Mouse (Mus musculus) cerebellum, adult 2 months (tissue): ENCODE measurements around the gene Myrfl. TPM values are rescaled to one million over a fixed set of nuclear protein-coding genes. Genes with fewer than 3 reads are reported as not detected.

Source experiments
- DNase-seq, 2 experiments: peaks; one replicate each; pipeline ENCODE4 v3.0.0; 2021
- H3K27ac ChIP-seq: fragments of 200-500 bp; 2 replicates; pipeline ENCODE4 v1.5.1; 2012; ENCODE audit warnings: low read length, control low read depth, inconsistent platforms; ENCODE audit not compliant: insufficient read depth
- H3K27me3 ChIP-seq: fragments of 200-500 bp; 2 replicates; pipeline ENCODE4 v1.6.1; 2012; ENCODE audit warnings: inconsistent platforms, mild to moderate bottlenecking, low read length, moderate library complexity; ENCODE audit not compliant: control insufficient read depth, insufficient read depth
- H3K4me1 ChIP-seq: fragments of 200-500 bp; 2 replicates; pipeline ENCODE4 v1.6.1; 2011; ENCODE audit warnings: low read length; ENCODE audit not compliant: control insufficient read depth, insufficient read depth
- H3K4me3 ChIP-seq: fragments of 200-500 bp; replicated peaks from 2 replicates; pipeline ENCODE3; 2011; ENCODE audit warnings: mild to moderate bottlenecking, low read depth, low read length, control low read depth; ENCODE audit not compliant: insufficient read depth
- CTCF ChIP-seq: fragments of 200-500 bp; IDR thresholded peaks from 2 replicates; pipeline ENCODE4 v1.5.1; 2011; ENCODE audit warnings: low read depth, mild to moderate bottlenecking, control low read depth, low read length, moderate library complexity, borderline replicate concordance; ENCODE audit not compliant: insufficient read depth
- POLR2A ChIP-seq: fragments of 200-500 bp; IDR thresholded peaks from 2 replicates; pipeline ENCODE4 v1.6.1; 2011; ENCODE audit warnings: low read length, control low read depth, borderline replicate concordance; ENCODE audit not compliant: insufficient read depth
- WGBS: fragments of 180-500 bp; shearing (Covaris S2); methylation state at CpG from one replicate; pipeline ENCODE4 v1.1.7; 2018; 5-methylcytosine and 5-hydroxymethylcytosine counted together
- polyA plus RNA-seq: library from polyadenylated mRNA; depleted of rRNA; stranded (reverse); fragments of >200 nt; gene quantifications from 2 replicates; pipeline ENCODE4 v1.2.3, GENCODE M21; 2012

Gene Myrfl
- polyA plus RNA-seq, 1 experiment: 0.10 TPM

DNA sequence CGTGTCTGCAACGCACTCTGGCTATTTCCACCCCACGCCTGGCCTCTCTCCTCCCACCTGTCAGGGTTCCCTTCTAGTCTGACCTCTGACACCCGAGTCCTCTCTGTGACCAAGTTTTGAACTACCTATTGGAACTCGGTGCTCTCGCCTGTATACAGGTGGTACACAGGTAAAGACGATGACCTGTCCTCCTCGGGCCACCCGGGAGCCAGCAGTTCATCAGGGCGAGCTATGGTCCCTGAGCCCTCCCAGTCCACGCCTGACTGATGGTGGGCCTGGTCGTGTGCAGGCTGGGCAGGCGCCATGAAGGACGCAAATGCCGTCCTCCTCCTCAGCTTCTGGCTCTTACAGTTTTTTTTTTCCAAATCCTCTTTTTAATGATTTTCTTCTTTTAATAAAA is 24.7 kb upstream of the Myrfl start:
- H3K4me1 ChIP-seq: no peaks in the 10 kb centered on the region
- TF ChIP-seq CTCF: no peak
- TF ChIP-seq POLR2A: no peak
- WGBS: 90% methylated on average over 15 of the region's 15 CpGs
- H3K27me3 ChIP-seq: no peaks in the 10 kb centered on the region
- no peak for DNase-seq
- no peak overlapping the region for H3K27ac ChIP-seq
- no peak overlapping the region for H3K4me3 ChIP-seq

DNA sequence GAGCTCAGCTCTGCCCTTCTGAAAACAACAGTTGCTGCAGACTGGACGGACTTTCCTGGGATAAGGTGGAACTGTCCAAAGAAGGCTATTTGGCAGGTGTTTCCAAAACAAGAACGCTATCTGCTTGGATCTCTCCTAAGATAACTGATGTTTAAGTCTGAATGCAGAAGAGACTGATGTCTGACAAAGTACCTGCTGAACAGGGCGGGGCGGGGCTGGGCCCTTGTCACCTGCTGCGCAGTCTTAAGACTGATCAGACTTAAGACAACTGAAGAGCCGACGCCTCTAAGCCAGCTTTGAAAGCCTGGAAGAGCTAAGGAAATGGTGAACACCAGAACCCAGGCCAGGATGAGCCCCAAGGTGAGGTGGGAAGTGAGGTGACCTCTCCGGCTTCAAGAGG is 23.9 kb upstream of the Myrfl start:
- Histone ChIP-seq H3K27ac (no peak overlapping the region), H3K27me3 (no peaks in the 10 kb centered on the region), H3K4me3 (no peak overlapping the region), H3K4me1 (no peaks in the 10 kb centered on the region)
- DNase-seq: no peak
- 96% methylated on average over 8 of the region's 8 CpGs for whole genome bisulfite sequencing
- TF ChIP-seq CTCF (no peak), POLR2A (no peak)

GRCm38 (mm10) chr10:116919368-116920317 is 22.9 kb upstream of the Myrfl start:
- Histone ChIP-seq H3K27ac (no peak overlapping the region), H3K4me1 (no peaks in the 10 kb centered on the region), H3K4me3 (no peak overlapping the region), H3K27me3 (no peaks in the 10 kb centered on the region)
- TF ChIP-seq CTCF (no peak), POLR2A (no peak)
- no peak for DNase-seq
- 87% methylated on average over 25 of the region's 25 CpGs for WGBS

DNA sequence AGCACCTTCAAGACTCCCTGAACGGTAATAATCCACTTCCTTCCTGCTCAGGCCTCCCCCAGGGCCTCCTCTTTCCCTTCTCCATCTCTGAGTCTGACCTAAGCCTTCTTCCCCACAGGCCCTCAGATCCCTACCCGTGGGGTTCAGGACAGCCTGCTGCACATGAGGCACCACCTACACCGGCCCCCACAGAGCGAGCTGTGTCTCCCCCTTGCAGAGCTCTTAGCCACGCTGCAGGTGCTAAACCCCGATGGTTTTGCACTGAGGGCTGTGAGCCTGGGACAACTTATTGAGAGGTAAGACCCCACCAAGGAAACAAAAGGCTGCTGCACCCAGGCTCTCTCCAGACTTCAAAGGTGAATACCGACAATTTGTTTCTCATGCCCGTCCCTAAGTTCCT is 19.9 kb upstream of the Myrfl start:
- no peaks in the 10 kb centered on the region for H3K27me3 ChIP-seq
- no peak overlapping the region for H3K27ac ChIP-seq
- no peak for TF ChIP-seq POLR2A
- TF ChIP-seq CTCF: no peak
- DNase-seq: no peak
- no peak overlapping the region for H3K4me3 ChIP-seq
- WGBS: 87% methylated on average over 8 of the region's 8 CpGs
- no peaks in the 10 kb centered on the region for H3K4me1 ChIP-seq

DNA sequence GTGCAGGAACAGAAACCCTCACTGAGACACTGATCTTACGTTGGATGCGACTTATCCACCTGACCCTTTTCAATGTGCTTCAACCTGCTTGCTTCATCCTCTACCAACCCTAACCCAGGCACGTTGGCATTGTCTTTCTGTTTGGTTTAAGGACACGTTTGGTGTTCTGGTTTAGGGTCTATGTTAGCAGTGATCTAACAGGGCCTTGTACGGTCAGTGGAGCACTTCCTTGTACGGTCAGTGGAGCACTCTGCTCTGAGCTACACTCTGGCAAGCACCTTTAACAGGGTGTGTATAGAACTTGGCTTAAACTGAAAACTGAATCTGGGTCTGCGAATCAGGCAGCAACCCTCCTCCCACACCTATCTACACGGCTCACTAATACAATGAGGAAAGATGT is 18.6 kb upstream of the Myrfl start:
- H3K27ac ChIP-seq: no peak overlapping the region
- H3K4me3 ChIP-seq: no peak overlapping the region
- WGBS: 96% methylated on average over 8 of the region's 8 CpGs
- H3K4me1 ChIP-seq: no peaks in the 10 kb centered on the region
- no peak for TF ChIP-seq POLR2A
- TF ChIP-seq CTCF: no peak
- H3K27me3 ChIP-seq: no peaks in the 10 kb centered on the region
- DNase-seq: no peak

GRCm38 (mm10) chr10:116914586-116914985 is 17.9 kb upstream of the Myrfl start:
- no peaks in the 10 kb centered on the region for H3K27me3 ChIP-seq
- TF ChIP-seq POLR2A (no peak), CTCF (no peak)
- WGBS: 85% methylated on average over 9 of the region's 9 CpGs
- H3K4me1 ChIP-seq: no peaks in the 10 kb centered on the region
- no peak overlapping the region for H3K4me3 ChIP-seq
- H3K27ac ChIP-seq: no peak overlapping the region
- no peak for DNase-seq

- Histone ChIP-seq H3K4me3 (no peak overlapping the region), H3K4me1 (no peaks in the 10 kb centered on the region), H3K27me3 (no peaks in the 10 kb centered on the region), H3K27ac (no peak overlapping the region)
- no peak for TF ChIP-seq POLR2A
- TF ChIP-seq CTCF: no peak
- WGBS: 95% methylated on average over 17 of the region's 17 CpGs
- no peak for DNase-seq
Measured at GRCm38 (mm10) chr10:116913647-116914273, 17.0 kb upstream of the Myrfl start.

GRCm38 (mm10) chr10:116912850-116913249 is 16.1 kb upstream of the Myrfl start:
- 94% methylated on average over 9 of the region's 9 CpGs for WGBS
- DNase-seq: no peak
- H3K27ac ChIP-seq: no peak overlapping the region
- H3K27me3 ChIP-seq: no peaks in the 10 kb centered on the region
- TF ChIP-seq CTCF: no peak
- TF ChIP-seq POLR2A: no peak
- H3K4me1 ChIP-seq: no peaks in the 10 kb centered on the region
- H3K4me3 ChIP-seq: no peak overlapping the region
